Mouse (Mus musculus) embryonic facial prominence, embryonic 13.5 days (tissue): Measurements from ENCODE around the gene Zbtb4. TPM values are rescaled to one million over a fixed set of nuclear protein-coding genes. Genes with fewer than 3 reads are reported as not detected.
A peak's percentile ranks its signal among the peaks of the same experiment; 100 is the strongest.

Experiments used
- ATAC-seq: fragments of 200-750 bp; cut with Nextera tagmentation; 2 replicates; pipeline ENCODE4 v1.8.0; 2017; ENCODE audit warnings: low read depth; ENCODE audit not compliant: insufficient number of reproducible peaks, insufficient read depth, low FRiP score, low TSS enrichment
- H3K27ac ChIP-seq: fragments of 300-500 bp; sonication (generic); 2 replicates; pipeline ENCODE4 v1.5.1; 2015; ENCODE audit warnings: moderate library complexity, mild to moderate bottlenecking, inconsistent platforms
- H3K27me3 ChIP-seq: fragments of 300-500 bp; sonication (generic); 2 replicates; pipeline ENCODE4 v1.6.1; 2015; ENCODE audit warnings: mild to moderate bottlenecking, inconsistent platforms
- H3K36me3 ChIP-seq: fragments of 300-500 bp; sonication (generic); 2 replicates; pipeline ENCODE4 v1.6.1; 2015; ENCODE audit warnings: mild to moderate bottlenecking, inconsistent platforms
- H3K4me1 ChIP-seq: fragments of 300-500 bp; sonication (generic); 2 replicates; pipeline ENCODE4 v1.6.1; 2015; ENCODE audit warnings: inconsistent platforms
- H3K4me2 ChIP-seq: fragments of 300-500 bp; sonication (generic); 2 replicates; pipeline ENCODE4 v1.6.1; 2015; ENCODE audit warnings: moderate library complexity, mild to moderate bottlenecking, inconsistent platforms
- H3K4me3 ChIP-seq: fragments of 300-500 bp; sonication (generic); 2 replicates; pipeline ENCODE4 v1.5.1; 2015; ENCODE audit warnings: mild to moderate bottlenecking, inconsistent platforms
- H3K9ac ChIP-seq: fragments of 300-500 bp; sonication (generic); 2 replicates; pipeline ENCODE4 v1.6.1; 2015; ENCODE audit warnings: mild to moderate bottlenecking, inconsistent platforms
- H3K9me3 ChIP-seq: fragments of 300-500 bp; sonication (generic); 2 replicates; pipeline ENCODE4 v1.6.1; 2016; ENCODE audit warnings: inconsistent platforms
- WGBS: fragments of 180-500 bp; shearing (Covaris S2); methylation state at CpG from one replicate; pipeline ENCODE4 v1.1.7; 2015; ENCODE audit warnings: mixed read lengths; 5-methylcytosine and 5-hydroxymethylcytosine counted together
- polyA plus RNA-seq: library from polyadenylated mRNA; unstranded; fragments of >200 nt; fragmentation: Nextera tagmentation; extraction: Ambion mirVana; gene quantifications from 2 replicates; pipeline ENCODE4 v1.2.1, GENCODE M21; 2015

Gene Zbtb4
- polyA plus RNA-seq, 1 experiment from 2014 or later, result 4.8 TPM

GRCm38 (mm10) chr11:69754233-69754632 lies 11.5 kb upstream of the Zbtb4 start:
- no peaks in the 10 kb centered on the region for H3K27me3 ChIP-seq
- ATAC-seq, result no peak
- no peak overlapping the region for H3K9ac ChIP-seq
- H3K36me3 ChIP-seq, result no peaks in the 10 kb centered on the region
- WGBS, result 89% methylated on average over 5 of the region's 5 CpGs
- H3K4me1 ChIP-seq, result peaks cover 42% of the 10 kb centered on the region
- no peak overlapping the region for H3K4me3 ChIP-seq
- peak overlapping the region; percentile 85 for H3K4me2 ChIP-seq
- H3K9me3 ChIP-seq, result no peaks in the 10 kb centered on the region
- H3K27ac ChIP-seq, result no peak overlapping the region

GRCm38 (mm10) chr11:69754701-69755100 lies 11.0 kb upstream of the Zbtb4 start:
- Histone ChIP-seq H3K27me3 (no peaks in the 10 kb centered on the region), H3K4me2 (peak overlapping the region; percentile 85), H3K4me3 (no peak overlapping the region), H3K4me1 (peaks cover 45% of the 10 kb centered on the region), H3K36me3 (no peaks in the 10 kb centered on the region), H3K27ac (no peak overlapping the region), H3K9ac (no peak overlapping the region), H3K9me3 (no peaks in the 10 kb centered on the region)
- 53% methylated on average over 3 of the region's 3 CpGs for WGBS
- ATAC-seq, result no peak

GRCm38 (mm10) chr11:69757303-69758089 lies 8.2 kb upstream of the Zbtb4 start:
- no peak for ATAC-seq
- Histone ChIP-seq H3K27ac (peak overlapping the region; percentile 99), H3K9me3 (no peaks in the 10 kb centered on the region), H3K9ac (peak overlapping the region; percentile 79), H3K4me2 (peak overlapping the region; percentile 85), H3K36me3 (no peaks in the 10 kb centered on the region), H3K4me3 (peak overlapping the region; percentile 62), H3K4me1 (peaks cover 50% of the 10 kb centered on the region), H3K27me3 (no peaks in the 10 kb centered on the region)
- WGBS, result 43% methylated on average over 9 of the region's 9 CpGs

DNA sequence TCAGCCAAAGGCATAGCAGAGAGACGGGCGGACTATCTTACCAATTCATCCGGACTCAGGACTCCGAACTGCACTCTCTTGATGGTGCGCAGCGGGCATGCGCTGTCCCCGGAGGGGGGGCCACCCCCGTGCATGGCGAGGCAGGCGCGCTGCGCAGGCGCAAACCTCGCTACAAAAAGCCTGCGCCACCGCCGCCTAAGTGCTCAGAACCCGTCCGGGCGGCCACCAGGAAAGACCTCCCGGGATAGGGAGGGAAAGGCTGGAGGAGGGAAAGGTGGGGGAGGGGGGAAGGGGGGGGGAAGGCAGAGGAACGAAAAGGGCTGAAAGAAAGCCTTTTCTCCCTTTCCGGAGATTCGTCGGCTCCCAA lies 7.6 kb upstream of the Zbtb4 start:
- no peaks in the 10 kb centered on the region for H3K36me3 ChIP-seq
- no peaks in the 10 kb centered on the region for H3K9me3 ChIP-seq
- peak; percentile 86 for ATAC-seq
- H3K4me2 ChIP-seq, result peak overlapping the region; percentile 85
- no peaks in the 10 kb centered on the region for H3K27me3 ChIP-seq
- H3K27ac ChIP-seq, result peak overlapping the region; percentile 99
- peak overlapping the region; percentile 79 for H3K9ac ChIP-seq
- under 1% methylated on average over 26 of the region's 26 CpGs for WGBS
- H3K4me3 ChIP-seq, result peak overlapping the region; percentile 62
- H3K4me1 ChIP-seq, result peaks cover 45% of the 10 kb centered on the region

DNA sequence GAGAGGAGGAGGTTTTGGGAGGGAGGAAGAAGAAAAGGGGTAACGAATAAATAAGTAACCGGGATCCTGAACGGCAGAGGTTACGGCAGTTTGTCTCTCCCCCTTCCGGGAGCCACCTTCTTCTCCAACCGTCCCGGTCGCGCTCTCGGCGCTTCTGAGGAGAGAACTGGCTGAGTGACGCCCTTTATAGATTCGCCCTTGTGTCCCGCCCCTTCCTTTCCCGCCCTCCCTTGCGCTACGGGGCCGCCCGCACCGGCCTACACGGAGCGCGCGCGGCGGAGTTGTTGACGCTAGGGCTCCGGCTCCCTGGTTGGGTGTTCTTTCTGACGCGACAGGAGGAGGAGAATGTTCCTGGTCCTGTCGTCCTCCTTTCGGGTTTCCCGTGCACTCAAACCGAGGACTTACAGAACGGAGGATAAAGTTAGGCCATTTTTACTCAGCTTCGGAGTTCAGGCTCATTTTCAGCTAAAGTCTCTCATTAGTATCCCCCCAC lies 7.2 kb upstream of the Zbtb4 start, which contains the start of gene Polr2a:
TSS of gene Polr2a (minus strand) at position 160 of the 493 bp plus-strand sequence.
- no peaks in the 10 kb centered on the region for H3K27me3 ChIP-seq
- peak; percentile 93 for ATAC-seq
- peaks cover 43% of the 10 kb centered on the region for H3K4me1 ChIP-seq
- peak within 1 kb of the TSS; percentile 85 for H3K4me2 ChIP-seq
- H3K27ac ChIP-seq, result peak within 1 kb of the TSS; percentile 99
- H3K9me3 ChIP-seq, result no peaks in the 10 kb centered on the region
- peak within 1 kb of the TSS; percentile 79 for H3K9ac ChIP-seq
- H3K36me3 ChIP-seq, result no peaks in the 10 kb centered on the region
- WGBS, result under 1% methylated on average over 36 of the region's 36 CpGs
- H3K4me3 ChIP-seq, result peak within 1 kb of the TSS; percentile 62

- no peaks in the 10 kb centered on the region for H3K36me3 ChIP-seq
- under 1% methylated on average over 37 of the region's 37 CpGs for WGBS
These were observed 6.6 kb upstream of the Zbtb4 start for GRCm38 (mm10) chr11:69758971-69759721.

DNA sequence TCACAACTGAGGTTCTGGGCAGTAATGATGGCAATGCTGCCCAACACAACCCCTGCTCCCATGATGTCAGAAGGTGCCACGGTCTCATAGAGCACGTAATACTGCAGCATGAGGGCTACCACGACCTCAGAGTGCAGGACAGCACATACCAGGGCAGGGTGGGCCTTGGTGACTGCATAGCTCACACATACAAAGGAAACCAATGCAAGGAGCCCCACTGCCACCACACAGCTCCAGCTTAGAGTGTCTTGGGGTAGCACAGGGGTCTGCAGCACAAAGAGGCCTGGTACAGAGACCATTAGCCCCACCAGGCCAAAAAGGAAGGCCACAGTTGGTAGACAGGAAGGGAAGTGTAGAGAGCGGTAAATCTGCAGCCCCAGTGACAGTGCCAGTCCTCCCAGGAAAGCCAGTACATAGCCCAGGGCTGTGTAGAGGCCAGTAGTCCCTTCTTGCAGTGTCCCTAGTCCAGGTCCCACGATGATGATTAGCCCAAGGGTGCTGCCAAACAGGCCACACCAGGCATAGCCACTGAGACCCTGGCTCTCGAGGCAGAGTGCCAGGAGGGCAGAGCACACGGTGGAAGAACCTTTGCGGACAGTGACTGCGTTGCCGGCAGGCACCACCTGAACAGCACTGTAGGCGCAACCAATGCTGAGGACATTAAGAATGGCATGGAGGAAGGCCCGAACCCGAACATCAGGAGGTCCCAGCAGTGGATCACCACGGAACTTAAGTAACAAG lies 5.4 kb upstream of the Zbtb4 start:
- no peaks in the 10 kb centered on the region for H3K9me3 ChIP-seq
- H3K9ac ChIP-seq, result peak overlapping the region; percentile 79
- WGBS, result 79% methylated on average over 14 of the region's 14 CpGs
- no peak for ATAC-seq
- no peaks in the 10 kb centered on the region for H3K36me3 ChIP-seq
- peaks cover 38% of the 10 kb centered on the region for H3K4me1 ChIP-seq
- peak overlapping the region; percentile 62; the same call in 1 of the 2 replicates for H3K4me3 ChIP-seq
- peak overlapping the region; percentile 85 for H3K4me2 ChIP-seq
- H3K27me3 ChIP-seq, result no peaks in the 10 kb centered on the region
- peak overlapping the region; percentile 99 for H3K27ac ChIP-seq

More at GRCm38 (mm10) chr11:69758971-69759721, 6.6 kb upstream of the Zbtb4 start:
- H3K27ac ChIP-seq, result peak overlapping the region; percentile 99
- peaks cover 42% of the 10 kb centered on the region for H3K4me1 ChIP-seq
- no peaks in the 10 kb centered on the region for H3K27me3 ChIP-seq
- H3K9me3 ChIP-seq, result no peaks in the 10 kb centered on the region
- H3K9ac ChIP-seq, result peak overlapping the region; percentile 79
- peak; percentile 84 for ATAC-seq
- H3K4me2 ChIP-seq, result peak overlapping the region; percentile 85
- peak overlapping the region; percentile 62 for H3K4me3 ChIP-seq

DNA sequence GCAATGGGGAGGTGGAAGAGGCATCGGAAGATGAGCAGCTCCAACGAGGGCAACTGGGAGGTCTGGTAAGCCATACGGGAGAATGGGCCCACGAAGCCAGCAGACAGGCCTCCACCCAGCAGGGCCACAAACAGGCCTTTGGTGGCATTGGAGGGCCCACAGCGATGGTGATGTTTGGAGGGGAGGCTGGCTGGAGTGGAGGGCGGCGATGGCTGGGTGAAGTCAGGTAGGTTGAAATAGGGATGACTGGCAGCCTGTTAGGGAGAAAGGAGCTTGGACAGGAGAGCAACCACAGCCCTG lies 4.9 kb upstream of the Zbtb4 start:
- no peaks in the 10 kb centered on the region for H3K9me3 ChIP-seq
- WGBS, result 96% methylated on average over 7 of the region's 7 CpGs
- no peak overlapping the region for H3K4me3 ChIP-seq
- ATAC-seq, result no peak
- no peak overlapping the region; the same call in 1 of the 2 replicates for H3K9ac ChIP-seq
- 0 out of 2 replicates have a peak overlapping the region, but pooled peaks have one; percentile 85 for H3K4me2 ChIP-seq
- H3K36me3 ChIP-seq, result no peaks in the 10 kb centered on the region
- peak overlapping the region; percentile 99; the same call in 1 of the 2 replicates for H3K27ac ChIP-seq
- no peaks in the 10 kb centered on the region for H3K27me3 ChIP-seq
- H3K4me1 ChIP-seq, result peaks cover 35% of the 10 kb centered on the region

- no peak within 1 kb of the TSS for H3K4me2 ChIP-seq
- no peaks in the 10 kb centered on the region for H3K9me3 ChIP-seq
- no peak within 1 kb of the TSS for H3K4me3 ChIP-seq
- H3K9ac ChIP-seq, result no peak within 1 kb of the TSS; the same call in 1 of the 2 replicates
- 75% methylated on average over 1 of the region's 1 CpGs for WGBS
- H3K27me3 ChIP-seq, result no peaks in the 10 kb centered on the region
- no peaks in the 10 kb centered on the region for H3K36me3 ChIP-seq
- ATAC-seq, result no peak
- H3K27ac ChIP-seq, result peak within 1 kb of the TSS; percentile 99; the same call in 1 of the 2 replicates
- peaks cover 34% of the 10 kb centered on the region for H3K4me1 ChIP-seq
These were observed 3.8 kb upstream of the Zbtb4 start, which contains the start of gene Slc35g3 for GRCm38 (mm10) chr11:69761868-69762267. Gene Slc35g3, minus strand, starts transcription at chr11:69761968.

GRCm38 (mm10) chr11:69763551-69763950 lies 2.2 kb upstream of the Zbtb4 start:
- H3K9me3 ChIP-seq, result no peaks in the 10 kb centered on the region
- no peaks in the 10 kb centered on the region for H3K27me3 ChIP-seq
- H3K4me2 ChIP-seq, result no peak overlapping the region
- H3K4me1 ChIP-seq, result peaks cover 42% of the 10 kb centered on the region
- no peak overlapping the region for H3K27ac ChIP-seq
- 70% methylated on average over 7 of the region's 7 CpGs for WGBS
- ATAC-seq, result no peak
- no peak overlapping the region for H3K4me3 ChIP-seq
- no peak overlapping the region for H3K9ac ChIP-seq
- no peaks in the 10 kb centered on the region for H3K36me3 ChIP-seq

GRCm38 (mm10) chr11:69766126-69766609 lies 456 bp downstream of the Zbtb4 start:
- ATAC-seq, result peak; percentile 85
- H3K4me1 ChIP-seq, result peaks cover 33% of the 10 kb centered on the region
- H3K27me3 ChIP-seq, result no peaks in the 10 kb centered on the region
- WGBS, result under 1% methylated on average over 37 of the region's 37 CpGs
- H3K4me3 ChIP-seq, result peak overlapping the region; percentile 78
- H3K36me3 ChIP-seq, result peaks cover 3% of the 10 kb centered on the region; the same call in 1 of the 2 replicates
- peak overlapping the region; percentile 94 for H3K27ac ChIP-seq
- peak overlapping the region; percentile 95 for H3K9ac ChIP-seq
- peak overlapping the region; percentile 74 for H3K4me2 ChIP-seq
- no peaks in the 10 kb centered on the region for H3K9me3 ChIP-seq
